Mouse (Mus musculus): ENCODE measurements around the gene Shld2. TPM values are rescaled to one million over a fixed set of nuclear protein-coding genes. Genes with fewer than 3 reads are reported as not detected.

The Shld2 gene
- total and polyA plus RNA-seq, 2 experiments from 2014 or later: 2.9 to 10.9 TPM

DNA sequence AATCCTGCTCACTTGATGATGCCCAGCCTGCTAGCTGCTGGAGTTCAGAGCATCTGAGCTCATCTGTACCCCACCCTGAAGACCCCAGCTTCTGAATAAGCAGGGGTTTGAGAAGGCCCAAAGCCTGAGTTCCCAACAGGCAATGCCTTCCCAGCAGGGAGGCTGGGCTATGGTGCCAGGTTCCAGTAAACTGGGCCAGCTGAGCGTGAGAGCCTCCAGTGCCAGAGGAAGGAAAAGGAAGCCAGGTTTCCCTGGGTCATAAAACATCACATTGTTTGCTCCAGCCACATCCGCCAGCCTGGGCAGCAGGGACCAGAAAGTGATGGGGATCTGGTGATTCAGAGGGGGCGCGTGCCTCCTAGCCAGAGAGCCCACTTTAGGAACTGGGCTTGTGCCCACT, 83.7 kb downstream of the Shld2 start:
- peaks cover 3% of the 10 kb centered on the region; the same call in 1 of the 2 replicates for H3K4me1 ChIP-seq (ENCODE audit: control insufficient read depth, insufficient read depth)
- DNase-seq (ENCODE audit: low spot score) (no peak), ATAC-seq (ENCODE audit: insufficient read depth, low read depth) (no peak)
- no peak overlapping the region for H3K4me3 ChIP-seq (ENCODE audit: low read depth, low read length)
- no peaks in the 10 kb centered on the region for H3K9me3 ChIP-seq (replicated peaks; ENCODE audit: control insufficient read depth, low read length)
- no peak overlapping the region for H3K9ac ChIP-seq (replicated peaks; ENCODE audit: low read depth, low read length)
- H3K36me3 ChIP-seq (replicated peaks; ENCODE audit: control insufficient read depth, insufficient read depth, low read length): no peaks in the 10 kb centered on the region
- no peak overlapping the region for H3K4me2 ChIP-seq (ENCODE audit: low read depth, low read length)
- no peak overlapping the region for H3K27ac ChIP-seq (ENCODE audit: low read depth)
- TF ChIP-seq EP300 (IDR thresholded peaks at IDR 0.05; ENCODE audit: low read depth) (no peak), CTCF (IDR thresholded peaks at IDR 0.05; ENCODE audit: low read depth) (no peak)
- WGBS: 72% methylated on average over 4 of the region's 4 CpGs
- no peaks in the 10 kb centered on the region for H3K27me3 ChIP-seq (ENCODE audit: control insufficient read depth, insufficient read depth, low read length)

- H3K27ac ChIP-seq (ENCODE audit: low read depth): no peak overlapping the region
- WGBS: 75% methylated on average over 9 of the region's 9 CpGs
- no peak overlapping the region for H3K4me2 ChIP-seq (ENCODE audit: low read depth, low read length)
- H3K9me3 ChIP-seq (replicated peaks; ENCODE audit: control insufficient read depth, low read length): no peaks in the 10 kb centered on the region
- DNase-seq (ENCODE audit: low spot score) (no peak), ATAC-seq (ENCODE audit: insufficient read depth, low read depth) (no peak)
- no peak for TF ChIP-seq CTCF (IDR thresholded peaks at IDR 0.05; ENCODE audit: low read depth)
- TF ChIP-seq EP300 (IDR thresholded peaks at IDR 0.05; ENCODE audit: low read depth): no peak
- no peak overlapping the region for H3K9ac ChIP-seq (replicated peaks; ENCODE audit: low read depth, low read length)
- 0 out of 2 replicates have a peak, but pooled peaks cover under 1% of the 10 kb centered on the region for H3K27me3 ChIP-seq (ENCODE audit: control insufficient read depth, insufficient read depth, low read length)
- no peak overlapping the region for H3K4me3 ChIP-seq (ENCODE audit: low read depth, low read length)
- H3K36me3 ChIP-seq (replicated peaks; ENCODE audit: control insufficient read depth, insufficient read depth, low read length): no peaks in the 10 kb centered on the region
- H3K4me1 ChIP-seq (ENCODE audit: control insufficient read depth, insufficient read depth): peaks cover 3% of the 10 kb centered on the region; the same call in 1 of the 2 replicates
These were observed 84.3 kb downstream of the Shld2 start for GRCm38 (mm10) chr14:34225986-34226385.

GRCm38 (mm10) chr14:34223362-34223898, 86.9 kb downstream of the Shld2 start:
- H3K9me3 ChIP-seq (replicated peaks; ENCODE audit: control insufficient read depth, low read length): no peaks in the 10 kb centered on the region
- 65% methylated on average over 5 of the region's 5 CpGs for WGBS
- H3K4me1 ChIP-seq (ENCODE audit: control insufficient read depth, insufficient read depth): no peaks in the 10 kb centered on the region
- ATAC-seq (ENCODE audit: insufficient read depth, low read depth) (no peak), DNase-seq (ENCODE audit: low spot score) (no peak)
- no peak for TF ChIP-seq EP300 (IDR thresholded peaks at IDR 0.05; ENCODE audit: low read depth)
- peaks cover 25% of the 10 kb centered on the region for H3K27me3 ChIP-seq (ENCODE audit: control insufficient read depth, insufficient read depth, low read length)
- H3K4me2 ChIP-seq (ENCODE audit: low read depth, low read length): no peak overlapping the region
- no peak overlapping the region; the same call in 1 of the 2 replicates for H3K9ac ChIP-seq (replicated peaks; ENCODE audit: low read depth, low read length)
- H3K27ac ChIP-seq (ENCODE audit: low read depth): no peak overlapping the region
- H3K36me3 ChIP-seq (replicated peaks; ENCODE audit: control insufficient read depth, insufficient read depth, low read length): no peaks in the 10 kb centered on the region
- no peak overlapping the region for H3K4me3 ChIP-seq (ENCODE audit: low read depth, low read length)

GRCm38 (mm10) chr14:34221416-34222077, 88.7 kb downstream of the Shld2 start:
- no peak overlapping the region for H3K9ac ChIP-seq (replicated peaks; ENCODE audit: low read depth, low read length)
- no peak for DNase-seq (ENCODE audit: low spot score)
- no peak for ATAC-seq (ENCODE audit: insufficient read depth, low read depth)

DNA sequence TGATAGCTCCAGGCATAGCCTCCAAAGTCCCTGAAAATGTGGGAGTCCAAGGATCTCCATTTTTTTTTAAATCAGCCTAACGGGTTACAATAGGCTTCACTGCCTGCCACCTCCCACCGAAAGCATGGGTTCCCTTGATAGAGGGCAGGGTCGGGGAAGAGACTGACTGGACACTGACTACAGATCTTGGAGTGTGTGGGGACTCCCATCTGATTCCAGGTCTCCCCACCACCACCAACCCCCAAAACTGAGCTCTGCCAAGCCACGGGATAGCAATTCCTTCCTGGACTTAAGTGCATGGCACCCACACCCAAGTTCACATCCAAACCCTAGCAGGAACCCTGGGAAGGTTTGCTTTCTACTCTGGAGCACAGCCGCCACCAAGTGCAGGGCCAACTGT, 89.9 kb downstream of the Shld2 start:
- whole genome bisulfite sequencing: 62% methylated on average over 5 of the region's 5 CpGs
- TF ChIP-seq CTCF (IDR thresholded peaks at IDR 0.05; ENCODE audit: low read depth): no peak
- TF ChIP-seq EP300 (IDR thresholded peaks at IDR 0.05; ENCODE audit: low read depth): no peak
- Histone ChIP-seq H3K27ac (ENCODE audit: low read depth) (no peak overlapping the region), H3K9ac (replicated peaks; ENCODE audit: low read depth, low read length) (no peak overlapping the region), H3K4me2 (ENCODE audit: low read depth, low read length) (no peak overlapping the region), H3K4me3 (ENCODE audit: low read depth, low read length) (no peak overlapping the region; the same call in 1 of the 2 replicates), H3K4me1 (ENCODE audit: control insufficient read depth, insufficient read depth) (no peaks in the 10 kb centered on the region), H3K9me3 (replicated peaks; ENCODE audit: control insufficient read depth, low read length) (no peaks in the 10 kb centered on the region), H3K36me3 (replicated peaks; ENCODE audit: control insufficient read depth, insufficient read depth, low read length) (no peaks in the 10 kb centered on the region), H3K27me3 (ENCODE audit: control insufficient read depth, insufficient read depth, low read length) (peaks cover 25% of the 10 kb centered on the region)
- ATAC-seq (ENCODE audit: insufficient read depth, low read depth) (no peak), DNase-seq (ENCODE audit: low spot score) (no peak)

More at GRCm38 (mm10) chr14:34221416-34222077, 88.7 kb downstream of the Shld2 start:
- Histone ChIP-seq H3K27ac (ENCODE audit: low read depth) (no peak overlapping the region), H3K36me3 (replicated peaks; ENCODE audit: control insufficient read depth, insufficient read depth, low read length) (no peaks in the 10 kb centered on the region), H3K4me2 (ENCODE audit: low read depth, low read length) (no peak overlapping the region), H3K27me3 (ENCODE audit: control insufficient read depth, insufficient read depth, low read length) (peaks cover 25% of the 10 kb centered on the region), H3K4me1 (ENCODE audit: control insufficient read depth, insufficient read depth) (no peaks in the 10 kb centered on the region), H3K4me3 (ENCODE audit: low read depth, low read length) (no peak overlapping the region), H3K9me3 (replicated peaks; ENCODE audit: control insufficient read depth, low read length) (no peaks in the 10 kb centered on the region)
- WGBS: 55% methylated on average over 5 of the region's 5 CpGs
- TF ChIP-seq EP300 (IDR thresholded peaks at IDR 0.05; ENCODE audit: low read depth) (no peak), CTCF (IDR thresholded peaks at IDR 0.05; ENCODE audit: low read depth) (no peak)
